Mouse (Mus musculus) heart, postnatal 10 days (tissue): ENCODE results near the gene Zfp639. TPM values are rescaled to one million over a fixed set of nuclear protein-coding genes. Genes with fewer than 3 reads are reported as not detected.

ENCODE experiments used
- DNase-seq, 2 experiments: peaks; one replicate each; pipeline ENCODE4 v3.0.0; 2021
- intact Hi-C: fragments of 180-260 bp; cut with DNase I; formaldehyde crosslinking; loops from one replicate; pipeline ENCODE4 v1.15.1; 2025
- total RNA-seq, 2 experiments: library from RNA; stranded (reverse); gene quantifications; 2 replicates each; pipeline ENCODE4 v1.2.3; 2021

Gene Zfp639
- 10 to 100 TPM; 24.0 to 30.2 TPM for total RNA-seq

GRCm38 (mm10) chr3:32509496-32510374, at the start of gene Zfp639:
Zfp639 (plus strand) TSS chr3:32510259.
- intact Hi-C loops = loop anchor here (2.0 to 5.0 kb wide), 7 partner anchors 19 to 717 kb away; partner anchors contain the start of genes Mfn1 and Pik3ca
- DNase-seq = no peak

- no peak for DNase-seq
- intact Hi-C loops = no loop called here
These were observed 42.7 kb upstream of the Zfp639 start for GRCm38 (mm10) chr3:32467321-32467720.

GRCm38 (mm10) chr3:32468411-32468810, 41.6 kb upstream of the Zfp639 start:
- intact Hi-C loops = no loop called here
- DNase-seq = no peak

- intact Hi-C loops = no loop called here
- DNase-seq = no peak
These were observed 39.6 kb upstream of the Zfp639 start for GRCm38 (mm10) chr3:32470449-32470848.

GRCm38 (mm10) chr3:32471098-32471497, 39.0 kb upstream of the Zfp639 start:
- intact Hi-C loops = no loop called here
- peak; percentile 31 to 32 for DNase-seq

GRCm38 (mm10) chr3:32472191-32472900, 37.7 kb upstream of the Zfp639 start:
- intact Hi-C loops = loop anchor here (2.0 kb wide), 1 partner anchor 36 kb away; no protein-coding TSS in a partner anchor
- peak; percentile 57 to 60 for DNase-seq

- intact Hi-C loops = loop anchor here (2.0 kb wide), 1 partner anchor 36 kb away; no protein-coding TSS in a partner anchor
These were observed 36.9 kb upstream of the Zfp639 start for GRCm38 (mm10) chr3:32473184-32473583.

GRCm38 (mm10) chr3:32479961-32480360, 30.1 kb upstream of the Zfp639 start:
- intact Hi-C loops = no loop called here

More at GRCm38 (mm10) chr3:32473184-32473583, 36.9 kb upstream of the Zfp639 start:
- DNase-seq = no peak

GRCm38 (mm10) chr3:32483035-32483434, 27.0 kb upstream of the Zfp639 start:
- intact Hi-C loops = no loop called here

More at GRCm38 (mm10) chr3:32479961-32480360, 30.1 kb upstream of the Zfp639 start:
- no peak for DNase-seq

GRCm38 (mm10) chr3:32486543-32486942, 23.5 kb upstream of the Zfp639 start:
- DNase-seq = no peak
- intact Hi-C loops = no loop called here

More at GRCm38 (mm10) chr3:32483035-32483434, 27.0 kb upstream of the Zfp639 start:
- DNase-seq = no peak

GRCm38 (mm10) chr3:32488172-32488571, 21.9 kb upstream of the Zfp639 start:
- intact Hi-C loops = no loop called here

GRCm38 (mm10) chr3:32490076-32490927, 19.8 kb upstream of the Zfp639 start:
- intact Hi-C loops = no loop called here

More at GRCm38 (mm10) chr3:32488172-32488571, 21.9 kb upstream of the Zfp639 start:
- no peak for DNase-seq

GRCm38 (mm10) chr3:32490928-32491315, 19.1 kb upstream of the Zfp639 start:
- intact Hi-C loops = no loop called here
- no peak for DNase-seq

More at GRCm38 (mm10) chr3:32490076-32490927, 19.8 kb upstream of the Zfp639 start:
- DNase-seq = no peak

- intact Hi-C loops = no loop called here
- DNase-seq = no peak
These were observed 17.7 kb upstream of the Zfp639 start, which contains the start of gene Kcnmb3 for GRCm38 (mm10) chr3:32492097-32493090. Kcnmb3 (minus strand) TSS chr3:32492231.

GRCm38 (mm10) chr3:32494387-32495087, 15.5 kb upstream of the Zfp639 start:
- intact Hi-C loops = no loop called here
- DNase-seq = no peak

- DNase-seq = no peak
- intact Hi-C loops = no loop called here
These were observed 14.8 kb upstream of the Zfp639 start for GRCm38 (mm10) chr3:32495088-32495770.

- DNase-seq = no peak
- intact Hi-C loops = no loop called here
These were observed 14.0 kb upstream of the Zfp639 start for GRCm38 (mm10) chr3:32495856-32496710.
